Mouse (Mus musculus) adipocyte (in vitro differentiated cells): ENCODE results near the gene Ptpn14.
"Not testable (repeated sequence)": the region's sequence is repeated elsewhere in the genome, so short reads cannot be mapped to it uniquely, and the experiment has no call there.

Source experiments
- DNase-seq: peaks from one replicate; pipeline ENCODE4 v3.0.0-alpha.2; 2016; ENCODE audit warnings: low spot score

Ptpn14 gene

DNA sequence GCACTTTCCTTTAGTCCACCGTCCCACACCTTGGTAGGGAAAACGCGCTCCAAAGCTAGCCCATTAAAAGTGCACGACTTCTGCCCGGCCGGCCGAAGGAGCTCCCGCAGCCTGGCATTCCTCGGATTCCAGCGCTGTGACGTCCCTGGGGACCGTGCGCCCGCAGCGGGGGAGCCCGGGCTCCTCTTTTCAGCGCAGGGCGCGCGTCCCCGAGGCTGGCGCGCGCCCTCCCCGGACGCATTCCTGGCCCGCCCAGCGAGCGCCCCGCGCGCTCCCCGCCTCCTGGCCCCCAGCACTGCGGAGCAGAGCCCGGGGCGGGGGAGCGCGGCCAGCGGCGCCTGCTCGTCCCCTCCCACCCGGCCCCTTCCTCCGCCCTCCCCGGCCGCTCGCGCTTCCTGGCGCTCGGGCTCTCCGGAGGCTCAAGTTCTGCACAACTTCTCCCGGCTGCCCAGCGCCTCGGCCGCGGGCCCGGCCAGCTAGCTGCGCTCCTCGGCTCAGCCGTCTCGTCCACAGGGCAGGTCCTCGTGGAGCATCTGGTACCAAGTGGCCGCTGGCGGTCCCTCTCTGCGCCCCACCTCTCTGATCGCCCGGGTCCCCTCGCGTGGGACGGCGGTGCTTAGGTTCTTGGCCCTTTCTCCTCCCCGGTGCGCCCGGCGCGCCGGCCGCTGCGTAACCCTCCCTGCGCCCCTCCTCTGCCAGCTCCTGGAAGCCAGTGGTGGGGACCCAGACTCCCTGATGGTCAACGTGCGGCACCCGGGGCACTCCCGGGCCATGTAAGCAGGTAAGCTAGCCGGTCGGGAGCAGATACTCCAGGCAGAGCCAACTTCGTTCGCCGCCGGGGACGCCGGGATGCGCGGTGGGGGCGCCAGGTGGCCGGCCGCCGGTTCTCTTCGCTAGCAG lies at the start of gene Ptpn14:
Ptpn14 (plus strand) TSS at position 385 of the 900 bp plus-strand sequence.
- peak; percentile 82 for DNase-seq

- DNase-seq, result no peak
These were observed 48.5 kb upstream of the Ptpn14 start for GRCm38 (mm10) chr1:189679555-189679954.

DNA sequence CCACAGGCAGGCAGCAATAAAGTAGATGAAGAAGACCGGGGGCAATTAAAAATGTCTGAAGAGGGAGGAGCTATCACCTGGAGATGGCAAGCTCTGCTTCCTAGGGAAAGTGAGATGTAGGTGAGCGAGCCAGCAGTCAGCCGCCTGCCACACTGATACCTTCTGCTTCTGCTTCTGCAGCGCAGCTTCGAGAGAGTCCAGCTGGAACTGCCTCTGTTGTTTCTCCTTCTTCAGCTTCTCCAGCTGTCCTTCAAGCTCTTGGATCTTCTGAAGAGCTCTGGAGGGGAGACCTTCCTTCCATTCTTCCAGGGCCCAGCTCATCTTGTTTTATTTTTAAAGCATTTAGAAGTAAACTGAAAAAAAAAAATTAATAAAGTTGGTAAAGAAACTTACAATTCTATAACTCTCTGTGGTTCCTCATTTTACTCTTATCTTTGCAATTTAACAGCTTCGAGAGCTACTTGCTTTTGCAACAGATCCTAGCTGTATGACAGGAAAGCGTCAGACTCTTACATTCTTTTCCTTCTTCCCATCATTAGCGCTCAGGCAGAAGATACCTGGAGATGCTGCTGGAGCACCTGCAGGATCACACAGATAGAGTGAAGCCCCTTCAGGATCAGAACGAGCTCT lies 43.2 kb upstream of the Ptpn14 start:
- no peak for DNase-seq

GRCm38 (mm10) chr1:189686025-189686424 lies 42.0 kb upstream of the Ptpn14 start:
- no peak for DNase-seq

GRCm38 (mm10) chr1:189687654-189688387 lies 40.2 kb upstream of the Ptpn14 start, which contains the start of gene Cenpf:
Gene Cenpf (minus strand): TSS chr1:189688086.
- DNase-seq, result peak; percentile 98

DNA sequence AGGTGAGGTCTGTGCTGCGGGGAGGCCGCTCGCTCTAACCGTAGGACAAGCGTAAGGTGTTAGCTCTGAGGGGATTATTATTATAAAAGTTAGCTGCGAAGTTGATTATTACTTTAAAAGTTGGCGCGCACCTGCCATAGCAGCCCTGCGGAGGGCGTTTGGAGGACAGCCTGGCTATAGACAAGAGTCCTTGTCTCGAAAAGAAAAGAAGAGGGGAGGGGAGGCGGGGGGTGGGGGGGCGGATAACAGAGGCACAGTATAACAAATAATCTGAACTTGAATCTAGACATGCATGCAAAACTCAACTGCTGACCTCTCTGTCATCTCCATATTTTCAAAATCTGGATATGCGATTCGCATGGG lies 39.7 kb upstream of the Ptpn14 start:
- DNase-seq, result no peak

DNA sequence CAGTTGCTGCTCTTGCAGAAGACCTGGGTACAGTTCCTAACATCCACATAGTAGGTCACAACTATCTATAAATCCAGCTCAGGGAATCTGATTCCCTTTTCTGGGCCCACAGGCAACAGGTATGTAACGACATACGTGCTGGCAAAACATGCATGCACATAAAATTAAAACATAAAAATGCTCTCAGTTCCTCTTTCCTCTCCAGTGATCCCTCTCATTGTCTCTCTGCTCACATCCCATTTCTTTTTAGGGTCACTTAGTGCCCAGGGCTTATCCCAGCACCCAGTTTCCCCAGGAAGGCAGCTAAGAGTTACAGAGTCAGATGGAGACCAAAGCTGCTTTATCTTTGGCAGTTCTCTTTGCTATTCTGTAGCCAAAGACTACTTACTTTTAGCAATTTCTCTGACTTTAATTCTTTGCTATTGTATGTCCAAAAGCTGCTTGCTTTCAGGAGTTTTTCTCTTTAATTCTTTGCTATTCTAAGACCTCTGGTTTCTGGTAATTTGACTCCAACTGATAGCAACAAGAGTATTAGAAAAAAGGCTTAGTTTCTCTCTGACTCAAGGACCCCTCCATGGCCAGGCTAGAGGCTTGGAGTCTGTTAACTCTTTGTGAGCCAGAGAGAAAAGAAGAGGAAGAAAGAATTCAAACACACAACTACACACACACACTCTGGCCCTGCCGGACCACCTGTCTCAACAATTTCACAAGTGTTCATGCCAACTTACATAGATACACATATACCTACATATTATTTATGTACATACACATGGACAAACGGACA lies 38.8 kb upstream of the Ptpn14 start:
- DNase-seq, result no peak

DNA sequence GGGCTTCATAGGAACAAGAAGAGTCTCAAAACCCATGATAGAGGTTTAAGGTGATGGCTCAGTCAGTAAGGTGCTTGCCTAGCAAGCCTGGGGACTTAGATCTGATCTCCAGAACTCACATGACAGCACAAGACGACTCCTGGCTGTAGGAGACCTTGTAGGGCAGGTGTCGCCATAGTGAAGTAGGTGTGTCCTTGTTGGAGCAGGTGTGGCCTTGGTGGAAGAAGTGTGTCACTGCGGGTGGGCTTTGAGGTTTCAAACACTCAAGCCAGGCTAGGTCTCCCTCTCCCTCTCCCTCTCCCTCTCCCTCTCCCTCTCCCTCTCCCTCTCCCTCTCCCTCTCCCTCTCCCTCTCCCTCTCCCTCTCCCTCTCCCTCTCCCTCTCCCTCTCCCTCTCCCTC lies 35.6 kb upstream of the Ptpn14 start:
- DNase-seq, result not testable (repeated sequence)

DNA sequence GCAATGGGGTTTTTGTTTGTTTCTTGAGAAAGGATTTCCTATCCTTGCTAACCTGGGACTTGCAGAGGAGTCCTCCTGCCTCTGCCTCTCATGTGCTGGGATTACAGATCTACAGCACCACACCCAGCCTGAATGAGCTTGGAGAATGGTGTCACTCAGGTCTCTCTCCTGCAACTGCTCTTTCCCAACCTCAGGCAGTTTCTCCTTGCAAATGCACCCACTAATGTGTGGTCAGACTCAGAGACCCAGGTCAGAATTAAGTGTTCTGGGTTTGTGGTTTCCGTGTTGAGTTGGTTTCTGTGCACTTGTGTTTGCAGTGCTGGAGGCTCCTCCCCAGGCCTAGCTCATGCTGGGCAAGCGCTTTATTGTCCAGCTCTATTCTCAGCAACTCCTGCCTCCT lies 33.7 kb upstream of the Ptpn14 start:
- DNase-seq, result no peak

DNA sequence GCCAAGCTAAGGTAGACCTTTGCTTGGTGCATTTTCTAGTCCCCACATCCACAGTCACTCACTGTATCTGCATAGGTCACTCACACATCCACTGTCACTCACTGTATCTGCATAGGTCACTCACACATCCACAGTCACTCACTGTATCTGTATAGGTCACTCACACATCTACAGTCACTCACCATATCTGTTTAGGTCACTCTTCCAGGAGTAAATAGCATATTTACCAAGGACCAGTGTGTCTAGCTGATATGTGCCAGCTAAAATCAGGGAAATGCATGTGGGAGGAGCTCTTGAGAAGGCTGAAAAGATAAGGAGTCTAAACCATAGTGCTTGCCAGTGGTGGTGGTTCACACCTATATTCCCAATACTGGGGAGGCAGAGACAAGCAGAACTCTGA lies 32.7 kb upstream of the Ptpn14 start:
- DNase-seq, result no peak

DNA sequence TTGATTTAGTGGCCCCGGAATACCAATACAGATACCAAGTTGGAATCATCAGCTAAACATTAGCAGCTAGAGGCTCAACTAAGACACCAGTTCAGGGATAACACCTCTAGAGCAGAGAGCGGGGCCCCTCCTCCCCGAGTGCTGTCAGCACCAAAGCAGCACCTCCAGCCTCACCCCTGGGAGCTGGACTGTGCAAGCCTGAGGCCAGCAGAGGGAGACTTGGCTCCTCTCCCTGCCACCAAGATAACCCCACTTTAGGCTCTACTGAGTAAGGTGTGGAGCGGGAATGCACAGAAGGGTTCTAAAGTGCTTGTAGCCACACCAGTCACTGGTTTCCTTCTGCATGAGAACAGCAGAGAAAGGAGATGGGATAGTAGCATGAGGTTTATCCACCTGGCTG lies 29.7 kb upstream of the Ptpn14 start:
- no peak for DNase-seq

GRCm38 (mm10) chr1:189700186-189700585 lies 27.9 kb upstream of the Ptpn14 start:
- no peak for DNase-seq

DNA sequence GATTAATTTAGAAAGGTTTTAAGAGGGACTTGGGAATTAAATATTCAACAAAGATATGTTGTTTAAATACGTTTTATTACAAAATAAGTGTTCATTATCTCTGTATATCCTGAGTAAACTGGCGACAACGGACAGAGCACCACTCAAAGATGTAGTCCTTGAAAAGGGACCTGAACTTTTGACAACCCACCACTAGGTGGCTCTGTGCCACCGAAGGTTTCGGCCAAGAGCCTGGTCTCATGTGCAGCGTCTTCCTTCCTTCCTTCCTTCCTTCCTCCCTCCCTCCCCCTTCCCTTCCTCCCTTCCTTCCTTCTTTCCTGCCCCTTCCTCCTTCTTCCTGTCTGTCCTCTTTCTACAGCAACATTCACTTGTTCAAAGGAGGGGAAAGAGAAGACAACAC lies 27.1 kb upstream of the Ptpn14 start:
- DNase-seq, result peak; percentile 83

GRCm38 (mm10) chr1:189703156-189703555 lies 24.9 kb upstream of the Ptpn14 start:
- DNase-seq, result no peak

- DNase-seq, result no peak
These were observed 24.5 kb upstream of the Ptpn14 start for GRCm38 (mm10) chr1:189703591-189703990.

DNA sequence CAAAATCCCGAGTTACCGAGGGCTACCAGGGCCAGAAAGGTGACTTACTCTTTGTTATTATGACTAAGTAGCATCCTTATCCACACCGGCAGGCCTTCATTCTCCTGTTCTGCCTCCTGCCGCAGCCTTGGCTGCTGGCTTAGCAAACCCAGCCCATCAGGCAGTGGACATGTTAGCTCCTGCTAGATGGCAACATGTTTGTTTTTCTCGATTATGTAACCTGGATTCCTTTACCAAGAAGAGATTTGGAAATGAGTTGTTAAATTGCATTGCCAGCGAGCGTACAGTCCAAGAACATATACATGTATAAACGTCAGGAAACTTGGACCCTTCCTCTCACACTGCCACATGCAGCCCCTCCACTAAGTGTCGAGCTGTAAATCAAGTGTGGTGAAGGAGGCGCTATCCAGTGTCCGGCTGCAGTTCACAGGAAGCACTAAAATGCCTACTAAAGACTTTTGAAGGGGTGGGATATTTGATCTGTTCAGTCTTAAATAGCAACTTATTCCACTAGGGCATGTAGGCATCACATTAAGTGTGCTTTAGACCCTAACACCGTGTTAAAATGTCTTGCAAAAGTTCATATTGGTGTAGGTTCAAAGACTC lies 21.9 kb upstream of the Ptpn14 start:
- peak; percentile 25 for DNase-seq

DNA sequence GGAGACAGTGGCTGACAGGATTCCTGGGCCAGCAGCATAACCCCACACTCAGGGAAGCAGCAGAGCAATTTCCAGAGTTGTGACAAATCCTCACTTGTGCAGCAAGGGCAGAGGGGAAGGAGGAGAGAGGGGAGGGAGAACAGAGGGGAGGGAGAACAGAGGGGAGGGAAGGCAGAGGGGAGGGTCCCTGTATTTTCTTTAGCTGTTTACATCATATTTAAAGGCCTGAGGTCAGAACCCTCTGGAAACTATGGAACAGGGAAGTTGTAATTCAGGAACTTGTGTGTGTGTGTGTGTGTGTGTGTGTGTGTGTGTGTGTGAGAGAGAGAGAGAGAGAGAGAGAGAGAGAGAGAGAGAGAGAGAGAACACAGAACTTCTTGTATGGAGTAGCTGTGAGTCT lies 21.1 kb upstream of the Ptpn14 start:
- peak; percentile 34 for DNase-seq

DNA sequence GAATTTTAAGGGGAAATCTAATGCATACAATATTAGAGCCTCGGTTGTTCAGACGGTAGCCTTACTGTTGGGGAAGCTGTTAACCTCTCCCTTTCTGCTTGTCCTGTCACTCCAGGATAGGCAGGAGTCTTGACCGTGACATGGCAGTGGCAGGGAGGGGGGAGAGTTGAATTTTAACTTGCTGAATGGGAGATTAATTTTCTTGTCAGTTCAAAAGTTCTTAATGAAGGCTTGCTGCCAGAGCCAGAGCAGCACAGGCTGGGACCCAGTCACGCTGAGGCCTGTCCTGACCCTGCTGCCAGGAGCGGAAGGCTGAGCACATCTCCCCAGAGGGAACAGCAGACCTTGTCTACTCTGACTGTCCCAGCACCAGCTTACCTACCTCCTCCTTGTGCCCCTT lies 20.6 kb upstream of the Ptpn14 start:
- DNase-seq, result peak; percentile 55

DNA sequence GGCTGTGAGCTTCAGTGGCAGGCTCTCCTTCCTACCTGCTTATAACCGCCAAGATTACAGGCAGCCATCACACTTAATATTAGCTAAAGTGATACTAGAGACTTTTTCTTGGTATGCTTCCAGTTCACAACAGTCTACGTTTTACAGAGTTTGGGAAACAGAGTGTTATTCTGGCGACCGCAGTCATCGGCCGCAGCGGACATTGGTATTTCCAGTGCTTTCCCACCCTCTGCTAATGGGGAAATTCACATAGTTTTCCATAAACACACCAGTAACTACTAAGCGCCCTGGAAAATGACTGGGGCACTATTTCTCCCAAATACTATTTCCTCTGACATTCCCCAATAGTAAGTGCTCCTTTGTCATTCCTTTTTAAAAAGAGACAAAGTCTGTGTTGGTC lies 19.1 kb upstream of the Ptpn14 start:
- no peak for DNase-seq

- no peak for DNase-seq
These were observed 11.9 kb upstream of the Ptpn14 start for GRCm38 (mm10) chr1:189715915-189716797.

GRCm38 (mm10) chr1:189717546-189717945 lies 10.5 kb upstream of the Ptpn14 start:
- DNase-seq, result no peak
